Mouse (Mus musculus): ENCODE data around the gene Dnajc7. TPM values are rescaled to one million over a fixed set of nuclear protein-coding genes. Genes with fewer than 3 reads are reported as not detected.
A peak's percentile ranks its signal among the peaks of the same experiment; 100 is the strongest.

The Dnajc7 gene
- polyA plus RNA-seq, 1 experiment from 2014 or later: 311 TPM

GRCm38 (mm10) chr11:100575484-100575855, 44.5 kb downstream of the Dnajc7 start:
- Histone ChIP-seq H3K9ac (peak overlapping the region; percentile 70), H3K9me3 (no peaks in the 10 kb centered on the region), H3K27ac (no peak overlapping the region), H3K4me1 (peaks cover 24% of the 10 kb centered on the region), H3K4me2 (replicated peaks) (peak overlapping the region; percentile 93), H3K36me3 (peaks cover 19% of the 10 kb centered on the region), H3K27me3 (replicated peaks) (peaks cover 4% of the 10 kb centered on the region; the same call in 1 of the 2 replicates), H3K4me3 (peak overlapping the region; percentile 57)
- 28% methylated on average over 2 of the region's 2 CpGs for WGBS
- ATAC-seq (ENCODE audit: low FRiP score, low read depth): 0 out of 2 replicates have a peak, but pooled peaks have one; percentile 33

DNA sequence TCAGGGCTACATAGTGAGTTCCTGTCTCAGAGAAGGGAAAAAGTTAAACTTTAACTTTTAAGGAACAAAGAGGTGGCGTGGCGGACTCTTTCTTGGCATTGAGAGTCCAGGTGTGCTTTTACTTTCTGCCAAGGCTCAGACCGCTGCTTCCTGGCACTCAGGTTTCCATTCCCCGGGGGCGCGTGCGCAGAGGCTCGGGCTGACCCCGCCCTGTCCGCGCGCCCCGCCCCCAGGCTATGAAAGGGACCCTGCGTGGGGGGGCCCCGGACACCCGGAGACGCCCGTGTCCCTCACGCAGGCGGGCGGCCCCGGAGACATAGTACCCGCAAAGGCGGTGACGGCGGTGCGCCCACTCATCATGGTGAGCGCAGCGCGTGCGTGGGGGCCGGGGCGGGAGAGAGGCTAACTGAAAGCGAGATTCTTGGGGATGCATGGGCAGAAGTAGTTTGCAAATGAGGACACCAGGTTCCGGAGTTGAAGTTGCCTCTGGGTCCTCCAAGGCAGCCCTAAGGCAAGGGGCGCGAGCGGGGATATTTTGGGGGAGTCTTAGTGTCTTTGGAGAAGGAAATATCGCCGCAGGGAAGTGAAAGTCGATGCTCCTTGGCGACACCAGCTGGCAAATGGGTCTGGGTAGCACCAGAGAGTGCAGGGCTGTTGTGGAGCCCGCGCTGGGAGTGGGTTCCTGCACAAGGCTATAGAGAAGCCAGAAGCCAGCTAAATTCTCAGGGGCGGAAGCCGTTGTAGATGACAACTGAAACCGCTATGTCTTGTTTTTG, 45.1 kb downstream of the Dnajc7 start, which contains the start of gene Cnp:
Gene Cnp (plus strand): TSS at position 197 of the 776 bp plus-strand sequence.
- H3K4me1 ChIP-seq: peaks cover 24% of the 10 kb centered on the region
- peaks cover 13% of the 10 kb centered on the region for H3K36me3 ChIP-seq
- H3K4me3 ChIP-seq: peak within 1 kb of the TSS; percentile 57
- no peak within 1 kb of the TSS for H3K27ac ChIP-seq
- peaks cover 4% of the 10 kb centered on the region; the same call in 1 of the 2 replicates for H3K27me3 ChIP-seq (replicated peaks)
- peak within 1 kb of the TSS; percentile 70 for H3K9ac ChIP-seq
- ATAC-seq (ENCODE audit: low FRiP score, low read depth): peak; percentile 51; the same call in 1 of the 2 replicates
- no peaks in the 10 kb centered on the region for H3K9me3 ChIP-seq
- WGBS: 3% methylated on average over 47 of the region's 47 CpGs
- H3K4me2 ChIP-seq (replicated peaks): peak within 1 kb of the TSS; percentile 93

GRCm38 (mm10) chr11:100574188-100574587, 45.8 kb downstream of the Dnajc7 start:
- 93% methylated on average over 3 of the region's 3 CpGs for whole genome bisulfite sequencing
- peaks cover 6% of the 10 kb centered on the region for H3K36me3 ChIP-seq
- H3K9me3 ChIP-seq: no peaks in the 10 kb centered on the region
- no peak for ATAC-seq (ENCODE audit: low FRiP score, low read depth)
- no peak overlapping the region for H3K27ac ChIP-seq
- peak overlapping the region; percentile 57; the same call in 1 of the 2 replicates for H3K4me3 ChIP-seq
- peaks cover 4% of the 10 kb centered on the region; the same call in 1 of the 2 replicates for H3K27me3 ChIP-seq (replicated peaks)
- H3K4me2 ChIP-seq (replicated peaks): peak overlapping the region; percentile 93
- peaks cover 24% of the 10 kb centered on the region for H3K4me1 ChIP-seq
- no peak overlapping the region for H3K9ac ChIP-seq

- peak overlapping the region; percentile 60 for H3K4me2 ChIP-seq (replicated peaks)
- H3K27me3 ChIP-seq (replicated peaks): peaks cover 4% of the 10 kb centered on the region; the same call in 1 of the 2 replicates
- H3K9ac ChIP-seq: 0 out of 2 replicates have a peak overlapping the region, but pooled peaks have one; percentile 14
- 12% methylated on average over 16 of the region's 16 CpGs for WGBS
- H3K4me1 ChIP-seq: peaks cover 24% of the 10 kb centered on the region
- no peak overlapping the region; the same call in 1 of the 2 replicates for H3K4me3 ChIP-seq
- no peak overlapping the region for H3K27ac ChIP-seq
- H3K36me3 ChIP-seq: no peaks in the 10 kb centered on the region
- no peak for ATAC-seq (ENCODE audit: low FRiP score, low read depth)
- no peaks in the 10 kb centered on the region for H3K9me3 ChIP-seq
Measured at GRCm38 (mm10) chr11:100571202-100571567, 48.8 kb downstream of the Dnajc7 start.

DNA sequence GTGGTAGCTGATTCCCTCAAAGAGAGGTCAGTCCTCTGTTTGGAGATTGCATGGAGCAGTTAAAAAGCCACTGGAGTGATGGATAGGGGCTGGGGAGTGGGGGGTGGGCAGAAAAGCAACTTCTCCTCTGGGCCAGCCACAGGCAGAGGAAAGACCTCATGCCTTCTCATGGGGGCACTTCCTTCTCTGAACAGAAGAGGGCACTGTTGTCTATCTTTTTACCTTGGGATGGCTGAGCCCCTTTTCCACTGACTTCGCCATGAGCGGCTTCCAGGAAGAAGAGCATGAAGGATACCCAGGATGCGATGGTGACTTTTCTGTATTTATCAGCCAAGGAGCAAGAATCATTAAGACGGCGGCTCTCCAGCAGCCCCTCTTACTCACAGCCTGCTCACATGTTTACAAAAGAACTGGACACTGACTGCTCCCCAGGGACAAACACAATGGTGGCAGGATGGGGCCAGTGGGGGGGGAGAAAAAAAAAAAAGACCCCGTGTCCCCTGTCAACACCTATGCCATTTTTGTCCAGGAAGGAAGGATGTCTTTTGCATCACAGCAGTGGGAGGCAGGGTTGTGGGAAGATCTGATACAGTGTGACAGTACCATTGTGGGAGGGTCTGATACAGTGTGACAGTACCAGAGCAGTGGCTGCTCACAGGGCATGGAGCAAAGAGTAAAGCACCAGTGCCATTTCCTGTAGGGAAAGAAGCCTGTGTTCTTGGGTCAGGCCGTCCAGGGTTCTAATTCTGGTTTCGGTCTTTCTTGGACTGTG, 49.4 kb downstream of the Dnajc7 start:
- WGBS: 12% methylated on average over 8 of the region's 8 CpGs
- no peaks in the 10 kb centered on the region for H3K36me3 ChIP-seq
- peak overlapping the region; percentile 60 for H3K4me2 ChIP-seq (replicated peaks)
- H3K4me3 ChIP-seq: no peak overlapping the region; the same call in 1 of the 2 replicates
- peaks cover 18% of the 10 kb centered on the region for H3K4me1 ChIP-seq
- no peaks in the 10 kb centered on the region for H3K9me3 ChIP-seq
- ATAC-seq (ENCODE audit: low FRiP score, low read depth): peak; percentile 37; the same call in 1 of the 2 replicates
- H3K9ac ChIP-seq: 0 out of 2 replicates have a peak overlapping the region, but pooled peaks have one; percentile 14
- H3K27me3 ChIP-seq (replicated peaks): peaks cover 4% of the 10 kb centered on the region; the same call in 1 of the 2 replicates
- H3K27ac ChIP-seq: no peak overlapping the region

- ATAC-seq (ENCODE audit: low FRiP score, low read depth): no peak
- 67% methylated on average over 9 of the region's 9 CpGs for WGBS
- Histone ChIP-seq H3K4me2 (replicated peaks) (no peak overlapping the region), H3K36me3 (no peaks in the 10 kb centered on the region), H3K4me3 (no peak overlapping the region), H3K27ac (no peak overlapping the region), H3K4me1 (0 out of 2 replicates have a peak, but pooled peaks cover 10% of the 10 kb centered on the region), H3K27me3 (replicated peaks) (peaks cover 4% of the 10 kb centered on the region; the same call in 1 of the 2 replicates), H3K9me3 (no peaks in the 10 kb centered on the region), H3K9ac (no peak overlapping the region)
Measured at GRCm38 (mm10) chr11:100569789-100570188, 50.2 kb downstream of the Dnajc7 start.

GRCm38 (mm10) chr11:100568692-100569091, 51.3 kb downstream of the Dnajc7 start:
- ATAC-seq (ENCODE audit: low FRiP score, low read depth): no peak

DNA sequence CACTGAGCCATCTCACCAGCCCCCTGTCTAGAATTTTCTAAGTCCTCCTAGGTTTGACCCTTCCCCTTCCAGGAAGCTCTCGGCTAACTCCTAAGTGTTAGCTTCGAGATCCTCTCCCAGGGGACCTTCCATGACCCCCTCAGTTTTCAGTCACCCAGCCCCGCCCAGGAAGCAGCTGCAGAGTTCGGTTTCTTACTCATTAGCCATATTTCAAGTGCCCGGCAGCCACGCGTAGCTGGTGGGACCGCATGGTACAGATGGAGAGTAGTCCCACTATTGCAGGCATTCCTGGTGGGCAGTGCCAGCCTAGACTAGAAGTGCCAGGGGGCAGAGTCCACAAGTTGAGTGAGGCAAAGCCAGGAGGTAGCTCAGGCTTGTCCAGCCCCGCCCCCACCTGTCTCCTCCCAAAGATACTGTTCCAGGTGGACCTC, 52.1 kb downstream of the Dnajc7 start:
- Histone ChIP-seq H3K36me3 (no peaks in the 10 kb centered on the region), H3K9me3 (no peaks in the 10 kb centered on the region), H3K4me3 (no peak overlapping the region), H3K4me1 (0 out of 2 replicates have a peak, but pooled peaks cover 8% of the 10 kb centered on the region), H3K27me3 (replicated peaks) (peaks cover 4% of the 10 kb centered on the region; the same call in 1 of the 2 replicates), H3K9ac (no peak overlapping the region), H3K4me2 (replicated peaks) (no peak overlapping the region), H3K27ac (no peak overlapping the region)
- no peak for ATAC-seq (ENCODE audit: low FRiP score, low read depth)
- WGBS: 65% methylated on average over 9 of the region's 9 CpGs

More at GRCm38 (mm10) chr11:100568692-100569091, 51.3 kb downstream of the Dnajc7 start:
- Histone ChIP-seq H3K4me2 (replicated peaks) (no peak overlapping the region), H3K4me1 (0 out of 2 replicates have a peak, but pooled peaks cover 8% of the 10 kb centered on the region), H3K36me3 (no peaks in the 10 kb centered on the region), H3K27ac (no peak overlapping the region), H3K27me3 (replicated peaks) (peaks cover 4% of the 10 kb centered on the region; the same call in 1 of the 2 replicates), H3K9me3 (no peaks in the 10 kb centered on the region), H3K9ac (no peak overlapping the region), H3K4me3 (no peak overlapping the region)
- WGBS: 88% methylated on average over 8 of the region's 8 CpGs

- H3K4me3 ChIP-seq: no peak overlapping the region
- H3K9ac ChIP-seq: no peak overlapping the region
- no peak overlapping the region for H3K4me2 ChIP-seq (replicated peaks)
- no peaks in the 10 kb centered on the region for H3K36me3 ChIP-seq
- H3K27ac ChIP-seq: no peak overlapping the region
- WGBS: 79% methylated on average over 5 of the region's 5 CpGs
- ATAC-seq (ENCODE audit: low FRiP score, low read depth): no peak
- H3K9me3 ChIP-seq: no peaks in the 10 kb centered on the region
- 0 out of 2 replicates have a peak, but pooled peaks cover 8% of the 10 kb centered on the region for H3K4me1 ChIP-seq
- peaks cover 4% of the 10 kb centered on the region; the same call in 1 of the 2 replicates for H3K27me3 ChIP-seq (replicated peaks)
Measured at GRCm38 (mm10) chr11:100567229-100567628, 52.7 kb downstream of the Dnajc7 start.

- ATAC-seq (ENCODE audit: low FRiP score, low read depth): no peak
- no peak overlapping the region for H3K9ac ChIP-seq
- no peak overlapping the region for H3K4me3 ChIP-seq
- H3K9me3 ChIP-seq: no peaks in the 10 kb centered on the region
- no peaks in the 10 kb centered on the region for H3K36me3 ChIP-seq
- H3K4me2 ChIP-seq (replicated peaks): no peak overlapping the region
- no peaks in the 10 kb centered on the region for H3K4me1 ChIP-seq
- no peaks in the 10 kb centered on the region for H3K27me3 ChIP-seq (replicated peaks)
- H3K27ac ChIP-seq: no peak overlapping the region
- 90% methylated on average over 6 of the region's 6 CpGs for WGBS
Measured at GRCm38 (mm10) chr11:100564703-100565102, 55.3 kb downstream of the Dnajc7 start.

DNA sequence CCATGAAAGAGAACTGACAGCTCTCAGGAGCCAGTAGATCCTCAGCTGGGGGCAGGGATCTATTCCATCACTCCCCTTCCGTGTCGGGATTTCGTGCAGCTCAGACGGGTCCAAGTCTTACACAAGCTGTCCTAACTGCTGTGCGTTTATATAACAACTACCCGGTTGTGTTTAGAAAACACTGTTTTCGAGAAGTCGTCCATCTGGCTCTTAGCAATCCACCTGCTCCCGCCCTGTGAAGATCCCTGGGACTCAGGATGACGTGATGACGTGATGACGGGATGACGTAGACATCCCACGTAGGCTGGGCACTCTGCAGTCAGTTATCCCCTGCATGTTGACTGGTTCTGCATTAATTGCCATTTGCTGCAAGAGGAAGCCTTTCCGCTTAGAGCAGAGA, 55.7 kb downstream of the Dnajc7 start:
- 82% methylated on average over 15 of the region's 15 CpGs for WGBS
- Histone ChIP-seq H3K9ac (no peak overlapping the region), H3K9me3 (no peaks in the 10 kb centered on the region), H3K4me3 (no peak overlapping the region), H3K36me3 (no peaks in the 10 kb centered on the region), H3K27ac (no peak overlapping the region), H3K4me1 (no peaks in the 10 kb centered on the region), H3K4me2 (replicated peaks) (no peak overlapping the region), H3K27me3 (replicated peaks) (no peaks in the 10 kb centered on the region)
- ATAC-seq (ENCODE audit: low FRiP score, low read depth): no peak

- Histone ChIP-seq H3K27ac (no peak overlapping the region), H3K27me3 (replicated peaks) (no peaks in the 10 kb centered on the region), H3K36me3 (no peaks in the 10 kb centered on the region), H3K9me3 (no peaks in the 10 kb centered on the region), H3K4me1 (no peaks in the 10 kb centered on the region), H3K9ac (no peak overlapping the region), H3K4me3 (no peak overlapping the region), H3K4me2 (replicated peaks) (no peak overlapping the region)
- no peak for ATAC-seq (ENCODE audit: low FRiP score, low read depth)
- WGBS: 59% methylated on average over 5 of the region's 5 CpGs
Measured at GRCm38 (mm10) chr11:100561748-100562147, 58.2 kb downstream of the Dnajc7 start.
